Mouse (Mus musculus): ENCODE data around the gene Hebp1. TPM values are rescaled to one million over a fixed set of nuclear protein-coding genes. Genes with fewer than 3 reads are reported as not detected.

Gene Hebp1
- polyA plus RNA-seq, 1 experiment from 2014 or later = 3.0 TPM

DNA sequence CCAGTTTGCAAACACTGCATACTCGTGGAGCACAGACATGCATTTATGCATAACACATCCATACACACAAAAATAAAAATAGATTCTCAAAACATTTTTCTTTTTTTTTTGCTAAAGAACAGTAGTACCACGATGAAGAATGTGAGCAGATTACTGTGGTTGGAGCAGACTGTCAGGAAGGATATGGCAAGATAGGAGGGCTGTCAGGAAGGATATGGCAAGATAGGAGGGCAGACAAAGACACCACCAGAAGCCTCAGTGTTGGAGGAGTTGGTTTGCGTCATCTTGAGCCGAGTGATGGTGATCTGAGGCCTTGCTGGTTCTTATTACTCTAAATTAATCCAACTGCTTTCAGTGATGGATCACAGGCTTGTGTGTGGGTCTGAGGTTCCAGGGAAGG lies 35.0 kb downstream of the Hebp1 start:
- Histone ChIP-seq H3K4me3 (ENCODE audit: low read depth, low read length) (no peak overlapping the region), H3K36me3 (ENCODE audit: control insufficient read depth, insufficient read depth, low read length) (no peaks in the 10 kb centered on the region), H3K27ac (ENCODE audit: low read depth, low read length) (no peak overlapping the region), H3K9ac (ENCODE audit: low read length) (no peak overlapping the region), H3K4me2 (ENCODE audit: low read depth) (no peak overlapping the region), H3K9me3 (ENCODE audit: control insufficient read depth, low read length) (no peaks in the 10 kb centered on the region), H3K27me3 (ENCODE audit: control insufficient read depth, insufficient read depth, low read length) (no peaks in the 10 kb centered on the region), H3K4me1 (ENCODE audit: control insufficient read depth, insufficient read depth, low read length) (no peaks in the 10 kb centered on the region)
- DNase-seq (ENCODE audit: low spot score) (no peak), ATAC-seq (ENCODE audit: insufficient read depth, low FRiP score, low TSS enrichment) (no peak)
- 82% methylated on average over 4 of the region's 4 CpGs for WGBS

DNA sequence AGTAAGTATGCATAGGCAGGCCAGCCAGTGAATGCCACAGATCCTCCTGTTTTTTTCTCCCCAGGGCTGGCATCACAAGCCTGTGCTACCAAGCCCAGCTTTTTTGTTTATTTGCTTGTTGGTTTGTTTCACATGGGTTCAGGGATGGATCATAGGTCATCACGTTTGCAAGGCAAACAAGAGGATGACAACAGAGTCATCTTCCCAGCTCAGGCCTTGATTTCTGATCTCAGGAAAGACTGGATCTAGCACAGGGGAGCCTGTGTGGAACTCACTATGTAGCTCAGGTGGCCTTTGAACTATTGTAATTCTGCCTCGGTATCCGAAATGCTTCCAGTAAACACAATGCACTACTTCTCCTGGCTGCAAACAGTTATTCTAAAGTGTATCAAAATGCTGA lies 35.5 kb downstream of the Hebp1 start:
- H3K4me3 ChIP-seq (ENCODE audit: low read depth, low read length) = no peak overlapping the region
- no peak overlapping the region for H3K27ac ChIP-seq (ENCODE audit: low read depth, low read length)
- DNase-seq (ENCODE audit: low spot score) (no peak), ATAC-seq (ENCODE audit: insufficient read depth, low FRiP score, low TSS enrichment) (no peak)
- H3K27me3 ChIP-seq (ENCODE audit: control insufficient read depth, insufficient read depth, low read length) = no peaks in the 10 kb centered on the region
- H3K4me2 ChIP-seq (ENCODE audit: low read depth) = no peak overlapping the region
- no peaks in the 10 kb centered on the region for H3K9me3 ChIP-seq (ENCODE audit: control insufficient read depth, low read length)
- 94% methylated on average over 3 of the region's 3 CpGs for WGBS
- no peaks in the 10 kb centered on the region for H3K36me3 ChIP-seq (ENCODE audit: control insufficient read depth, insufficient read depth, low read length)
- H3K9ac ChIP-seq (ENCODE audit: low read length) = no peak overlapping the region
- H3K4me1 ChIP-seq (ENCODE audit: control insufficient read depth, insufficient read depth, low read length) = no peaks in the 10 kb centered on the region

DNA sequence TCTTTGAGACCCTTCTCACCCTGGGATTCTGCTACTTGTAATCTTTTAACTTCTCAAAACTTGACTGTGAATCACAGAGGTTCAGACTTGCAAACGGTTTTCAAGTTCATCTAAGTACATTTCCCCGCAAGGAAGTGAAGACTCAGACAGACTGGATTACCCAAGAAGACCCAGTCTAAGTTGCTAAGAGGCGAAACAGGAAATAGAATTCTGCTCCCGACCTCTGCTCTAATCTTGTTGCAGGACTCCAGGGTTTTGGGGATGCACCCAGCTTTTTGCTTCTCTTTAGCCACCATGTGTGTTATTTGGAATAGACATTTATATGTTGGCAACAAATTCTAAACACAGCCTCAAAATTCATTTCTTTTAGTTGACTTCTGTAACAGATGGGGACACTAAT lies 36.5 kb downstream of the Hebp1 start:
- no peak overlapping the region for H3K4me2 ChIP-seq (ENCODE audit: low read depth)
- no peak overlapping the region for H3K9ac ChIP-seq (ENCODE audit: low read length)
- H3K9me3 ChIP-seq (ENCODE audit: control insufficient read depth, low read length) = no peaks in the 10 kb centered on the region
- no peaks in the 10 kb centered on the region for H3K4me1 ChIP-seq (ENCODE audit: control insufficient read depth, insufficient read depth, low read length)
- H3K36me3 ChIP-seq (ENCODE audit: control insufficient read depth, insufficient read depth, low read length) = no peaks in the 10 kb centered on the region
- WGBS = 75% methylated on average over 4 of the region's 4 CpGs
- ATAC-seq (ENCODE audit: insufficient read depth, low FRiP score, low TSS enrichment) (no peak), DNase-seq (ENCODE audit: low spot score) (no peak)
- H3K27me3 ChIP-seq (ENCODE audit: control insufficient read depth, insufficient read depth, low read length) = no peaks in the 10 kb centered on the region
- no peak overlapping the region for H3K4me3 ChIP-seq (ENCODE audit: low read depth, low read length)
- H3K27ac ChIP-seq (ENCODE audit: low read depth, low read length) = no peak overlapping the region

DNA sequence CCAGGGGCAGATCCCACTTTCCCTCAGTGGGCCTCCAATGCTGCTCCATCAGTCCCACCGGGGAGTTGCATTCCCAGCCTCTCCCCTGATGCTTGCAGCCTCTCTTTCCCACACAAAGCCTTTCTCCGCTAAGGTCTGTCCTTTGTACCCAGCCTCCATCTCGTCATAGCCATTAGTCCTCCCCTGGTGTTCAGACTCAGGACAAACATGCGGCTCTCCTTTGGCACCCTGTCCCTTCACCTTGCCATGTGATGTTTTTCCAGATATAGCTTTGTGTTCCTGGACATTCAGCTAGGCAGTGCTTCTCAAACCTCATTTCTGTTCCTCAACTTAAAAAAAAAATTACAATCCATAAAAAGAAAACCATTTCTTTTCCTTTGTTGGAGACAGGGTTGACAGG lies 39.3 kb downstream of the Hebp1 start:
- Histone ChIP-seq H3K9ac (ENCODE audit: low read length) (no peak overlapping the region), H3K9me3 (ENCODE audit: control insufficient read depth, low read length) (no peaks in the 10 kb centered on the region), H3K4me1 (ENCODE audit: control insufficient read depth, insufficient read depth, low read length) (no peaks in the 10 kb centered on the region), H3K4me3 (ENCODE audit: low read depth, low read length) (no peak overlapping the region), H3K27me3 (ENCODE audit: control insufficient read depth, insufficient read depth, low read length) (no peaks in the 10 kb centered on the region), H3K36me3 (ENCODE audit: control insufficient read depth, insufficient read depth, low read length) (no peaks in the 10 kb centered on the region), H3K4me2 (ENCODE audit: low read depth) (no peak overlapping the region), H3K27ac (ENCODE audit: low read depth, low read length) (no peak overlapping the region)
- DNase-seq (ENCODE audit: low spot score) = no peak
- WGBS = 35% methylated on average over 4 of the region's 4 CpGs
- no peak for ATAC-seq (ENCODE audit: insufficient read depth, low FRiP score, low TSS enrichment)

DNA sequence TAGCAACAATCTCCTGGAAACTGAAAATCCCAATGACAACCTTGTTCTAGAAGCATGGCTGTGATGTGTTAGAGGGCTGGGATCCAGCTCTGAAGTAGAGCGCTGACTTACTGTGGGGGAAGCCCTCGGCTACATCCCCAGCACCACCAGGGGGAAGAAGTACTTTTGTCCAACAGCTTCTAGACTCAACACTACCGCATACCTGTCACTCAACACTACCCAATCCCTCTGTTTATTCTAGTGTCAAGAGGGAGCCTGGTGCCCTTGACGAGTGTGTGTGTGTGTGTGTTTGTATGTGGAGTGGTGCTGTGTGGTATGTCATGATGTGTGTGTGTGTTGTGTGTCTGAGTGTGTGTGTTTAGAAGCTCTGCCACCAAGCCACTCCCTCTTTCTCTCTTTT lies 40.3 kb downstream of the Hebp1 start:
- H3K27me3 ChIP-seq (ENCODE audit: control insufficient read depth, insufficient read depth, low read length) = no peaks in the 10 kb centered on the region
- no peak overlapping the region for H3K9ac ChIP-seq (ENCODE audit: low read length)
- no peaks in the 10 kb centered on the region for H3K36me3 ChIP-seq (ENCODE audit: control insufficient read depth, insufficient read depth, low read length)
- no peak overlapping the region for H3K4me3 ChIP-seq (ENCODE audit: low read depth, low read length)
- DNase-seq (ENCODE audit: low spot score) (no peak), ATAC-seq (ENCODE audit: insufficient read depth, low FRiP score, low TSS enrichment) (no peak)
- H3K4me1 ChIP-seq (ENCODE audit: control insufficient read depth, insufficient read depth, low read length) = no peaks in the 10 kb centered on the region
- H3K4me2 ChIP-seq (ENCODE audit: low read depth) = no peak overlapping the region
- H3K27ac ChIP-seq (ENCODE audit: low read depth, low read length) = no peak overlapping the region
- H3K9me3 ChIP-seq (ENCODE audit: control insufficient read depth, low read length) = no peaks in the 10 kb centered on the region
- WGBS = 86% methylated on average over 4 of the region's 4 CpGs

DNA sequence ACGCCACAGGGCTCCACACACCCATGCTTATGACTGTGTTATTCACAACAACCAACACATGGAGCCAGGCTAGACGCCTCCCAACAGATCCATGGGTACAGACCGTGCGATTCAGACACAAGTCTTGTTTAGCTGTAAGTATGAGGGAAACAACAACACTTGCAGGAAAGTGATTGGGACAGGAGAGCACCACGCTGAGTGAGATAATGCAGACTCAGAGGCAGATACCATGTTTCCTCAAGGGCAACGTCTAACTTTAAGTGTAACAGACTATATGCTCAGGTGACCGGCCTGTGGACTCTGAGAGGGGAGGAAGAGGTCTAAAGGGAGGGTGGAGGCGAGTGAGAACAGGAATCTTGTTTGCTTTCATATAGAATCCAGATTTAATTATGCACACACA lies 41.2 kb downstream of the Hebp1 start:
- Histone ChIP-seq H3K9ac (ENCODE audit: low read length) (no peak overlapping the region), H3K4me3 (ENCODE audit: low read depth, low read length) (no peak overlapping the region), H3K27ac (ENCODE audit: low read depth, low read length) (no peak overlapping the region), H3K9me3 (ENCODE audit: control insufficient read depth, low read length) (no peaks in the 10 kb centered on the region), H3K4me2 (ENCODE audit: low read depth) (no peak overlapping the region), H3K4me1 (ENCODE audit: control insufficient read depth, insufficient read depth, low read length) (no peaks in the 10 kb centered on the region), H3K27me3 (ENCODE audit: control insufficient read depth, insufficient read depth, low read length) (no peaks in the 10 kb centered on the region), H3K36me3 (ENCODE audit: control insufficient read depth, insufficient read depth, low read length) (no peaks in the 10 kb centered on the region)
- WGBS = 82% methylated on average over 8 of the region's 8 CpGs
- ATAC-seq (ENCODE audit: insufficient read depth, low FRiP score, low TSS enrichment) (no peak), DNase-seq (ENCODE audit: low spot score) (no peak)

DNA sequence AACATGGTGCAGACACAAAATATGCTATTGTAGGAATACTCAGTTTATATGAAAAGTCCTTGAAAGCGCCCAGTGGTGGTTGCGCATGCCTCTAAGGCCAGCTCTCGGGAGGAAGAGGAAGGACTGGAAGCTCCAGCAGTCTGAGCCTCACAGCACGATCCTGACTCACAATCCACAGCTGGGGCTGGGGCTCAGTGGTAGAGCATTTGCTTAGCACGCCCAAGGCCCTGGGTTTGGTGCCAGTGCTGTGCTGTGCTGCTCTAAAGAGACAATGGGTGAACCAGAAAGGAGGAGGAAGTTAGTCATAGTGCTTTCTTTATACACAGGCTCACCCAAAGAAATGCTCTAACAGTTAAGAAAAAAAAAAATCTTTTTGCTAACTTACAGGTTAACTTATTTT lies 44.1 kb downstream of the Hebp1 start:
- H3K9me3 ChIP-seq (ENCODE audit: control insufficient read depth, low read length) = no peaks in the 10 kb centered on the region
- DNase-seq (ENCODE audit: low spot score) (no peak), ATAC-seq (ENCODE audit: insufficient read depth, low FRiP score, low TSS enrichment) (no peak)
- no peaks in the 10 kb centered on the region for H3K36me3 ChIP-seq (ENCODE audit: control insufficient read depth, insufficient read depth, low read length)
- WGBS = 84% methylated on average over 5 of the region's 5 CpGs
- H3K4me1 ChIP-seq (ENCODE audit: control insufficient read depth, insufficient read depth, low read length) = no peaks in the 10 kb centered on the region
- no peak overlapping the region for H3K4me3 ChIP-seq (ENCODE audit: low read depth, low read length)
- H3K4me2 ChIP-seq (ENCODE audit: low read depth) = no peak overlapping the region
- H3K9ac ChIP-seq (ENCODE audit: low read length) = no peak overlapping the region
- no peaks in the 10 kb centered on the region for H3K27me3 ChIP-seq (ENCODE audit: control insufficient read depth, insufficient read depth, low read length)
- no peak overlapping the region for H3K27ac ChIP-seq (ENCODE audit: low read depth, low read length)

DNA sequence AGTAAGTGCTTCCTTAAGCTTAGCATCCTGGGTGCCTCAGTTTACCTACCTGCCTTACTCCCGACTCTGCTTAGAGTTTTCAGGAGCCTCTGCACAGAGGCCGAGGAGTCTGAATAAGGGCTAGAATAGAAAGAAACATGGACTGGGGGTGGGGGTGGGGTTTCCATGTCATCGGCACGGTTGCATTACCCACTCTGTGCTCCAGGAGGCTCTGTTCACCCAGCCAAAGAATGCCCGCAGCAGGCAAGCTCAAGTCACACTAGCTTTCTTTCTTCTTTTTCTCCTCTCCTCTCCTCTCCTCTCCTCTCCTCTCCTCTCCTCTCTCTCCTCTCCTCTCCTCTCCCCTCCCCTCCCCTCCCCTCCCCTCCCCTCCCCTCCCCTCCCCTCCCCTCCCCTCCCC lies 47.5 kb downstream of the Hebp1 start:
- WGBS = 46% methylated on average over 5 of the region's 5 CpGs
- H3K9ac ChIP-seq (ENCODE audit: low read length) = no peak overlapping the region
- H3K27ac ChIP-seq (ENCODE audit: low read depth, low read length) = no peak overlapping the region
- no peaks in the 10 kb centered on the region for H3K36me3 ChIP-seq (ENCODE audit: control insufficient read depth, insufficient read depth, low read length)
- no peaks in the 10 kb centered on the region for H3K27me3 ChIP-seq (ENCODE audit: control insufficient read depth, insufficient read depth, low read length)
- no peak overlapping the region for H3K4me2 ChIP-seq (ENCODE audit: low read depth)
- DNase-seq (ENCODE audit: low spot score) (peak; percentile 60), ATAC-seq (ENCODE audit: insufficient read depth, low FRiP score, low TSS enrichment) (no peak)
- H3K9me3 ChIP-seq (ENCODE audit: control insufficient read depth, low read length) = no peaks in the 10 kb centered on the region
- H3K4me3 ChIP-seq (ENCODE audit: low read depth, low read length) = no peak overlapping the region
- H3K4me1 ChIP-seq (ENCODE audit: control insufficient read depth, insufficient read depth, low read length) = no peaks in the 10 kb centered on the region

DNA sequence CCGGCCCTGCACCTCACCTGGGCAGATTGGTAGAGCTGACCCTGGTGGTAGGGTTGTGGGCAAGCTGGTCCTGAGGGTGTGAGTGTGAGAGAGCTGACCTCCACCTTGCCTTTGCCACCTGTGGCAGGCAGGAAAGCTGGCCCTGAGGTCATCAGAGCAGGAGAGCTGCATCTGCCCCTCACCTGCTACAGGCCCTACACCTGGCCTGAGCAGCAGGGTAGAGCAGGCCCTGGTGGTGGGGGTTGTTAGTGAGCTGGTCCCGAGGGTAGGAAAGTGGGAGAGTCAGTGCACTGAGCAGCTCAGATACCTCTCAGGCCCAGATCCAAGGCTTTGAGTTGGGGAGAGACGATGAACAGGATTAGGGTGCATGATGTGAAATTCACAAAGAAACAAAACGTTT lies 48.1 kb downstream of the Hebp1 start:
- H3K9ac ChIP-seq (ENCODE audit: low read length) = no peak overlapping the region
- no peak overlapping the region for H3K4me3 ChIP-seq (ENCODE audit: low read depth, low read length)
- no peaks in the 10 kb centered on the region for H3K4me1 ChIP-seq (ENCODE audit: control insufficient read depth, insufficient read depth, low read length)
- WGBS = 79% methylated on average over 4 of the region's 4 CpGs
- H3K4me2 ChIP-seq (ENCODE audit: low read depth) = no peak overlapping the region
- no peaks in the 10 kb centered on the region for H3K9me3 ChIP-seq (ENCODE audit: control insufficient read depth, low read length)
- no peak overlapping the region for H3K27ac ChIP-seq (ENCODE audit: low read depth, low read length)
- no peaks in the 10 kb centered on the region for H3K27me3 ChIP-seq (ENCODE audit: control insufficient read depth, insufficient read depth, low read length)
- no peaks in the 10 kb centered on the region for H3K36me3 ChIP-seq (ENCODE audit: control insufficient read depth, insufficient read depth, low read length)
- ATAC-seq (ENCODE audit: insufficient read depth, low FRiP score, low TSS enrichment) (no peak), DNase-seq (ENCODE audit: low spot score) (no peak)

Measured in neural tube, embryonic 11.5 days (tissue).